Mouse (Mus musculus): ENCODE data around the gene Srgap2.
A peak's percentile ranks its signal among the peaks of the same experiment; 100 is the strongest.
"Not testable (repeated sequence)": the region's sequence is repeated elsewhere in the genome, so short reads cannot be mapped to it uniquely, and the experiment has no call there.

Gene Srgap2

DNA sequence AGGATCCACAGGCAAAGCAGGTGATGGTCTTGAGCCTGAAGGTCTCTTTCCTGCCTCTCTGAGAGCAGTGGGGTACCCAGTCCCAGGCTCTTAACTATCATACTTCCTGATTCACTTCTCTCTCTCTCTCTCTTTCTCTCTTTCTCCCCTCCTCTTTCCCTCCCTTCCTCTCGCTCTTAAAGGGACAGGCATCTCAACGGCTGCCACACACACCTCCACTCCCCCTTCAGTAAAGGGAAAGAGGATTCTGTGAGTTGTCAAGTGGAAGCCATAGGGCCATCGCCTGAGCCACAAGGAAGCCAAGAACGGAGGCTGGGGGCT is 247.7 kb downstream of the Srgap2 start, which contains the start of gene Ikbke:
Ikbke (minus strand) TSS at position 151 of the 321 bp plus-strand sequence.
- no peak for DNase-seq

DNA sequence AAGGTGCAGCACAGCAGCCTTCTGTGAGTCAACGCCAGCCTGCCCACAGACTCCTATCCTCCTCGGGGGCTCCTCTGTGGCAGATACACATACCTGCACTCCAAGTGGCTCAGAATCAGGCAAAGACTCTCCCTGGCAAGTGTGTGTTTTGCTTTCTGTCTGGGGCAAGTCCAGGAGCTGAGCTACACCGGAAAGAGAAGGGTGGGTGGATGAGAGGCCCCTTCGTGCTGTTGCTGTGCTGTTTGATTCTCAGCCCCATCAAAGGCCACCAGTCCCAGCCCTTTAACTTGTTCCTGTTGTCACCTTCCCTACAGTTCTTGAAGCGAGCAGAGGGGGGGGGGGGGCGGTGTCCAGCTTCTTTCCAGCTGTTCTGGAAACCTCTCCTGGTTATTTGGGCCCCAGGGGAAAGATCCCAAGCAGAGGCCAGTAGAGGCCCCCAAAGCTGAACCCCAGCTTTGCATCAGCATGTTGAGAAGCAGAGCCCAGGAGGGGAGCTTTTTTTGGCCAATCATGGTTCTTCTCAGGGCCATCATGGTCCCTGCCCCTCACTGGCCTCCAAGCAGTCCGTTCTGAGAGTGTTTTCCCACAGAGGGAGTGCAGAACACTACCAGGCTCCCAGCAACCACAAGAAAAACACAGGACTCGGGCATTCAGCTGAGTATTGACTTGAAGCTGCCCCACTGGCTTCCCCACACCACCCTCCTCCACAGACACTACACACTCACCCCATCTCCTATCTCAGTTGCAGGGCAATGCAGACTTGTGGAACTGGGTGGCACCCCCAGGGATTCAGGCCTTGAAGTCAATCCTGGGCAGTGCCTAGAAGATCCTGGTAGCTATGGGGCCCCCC is 248.3 kb downstream of the Srgap2 start:
- DNase-seq: no peak

DNA sequence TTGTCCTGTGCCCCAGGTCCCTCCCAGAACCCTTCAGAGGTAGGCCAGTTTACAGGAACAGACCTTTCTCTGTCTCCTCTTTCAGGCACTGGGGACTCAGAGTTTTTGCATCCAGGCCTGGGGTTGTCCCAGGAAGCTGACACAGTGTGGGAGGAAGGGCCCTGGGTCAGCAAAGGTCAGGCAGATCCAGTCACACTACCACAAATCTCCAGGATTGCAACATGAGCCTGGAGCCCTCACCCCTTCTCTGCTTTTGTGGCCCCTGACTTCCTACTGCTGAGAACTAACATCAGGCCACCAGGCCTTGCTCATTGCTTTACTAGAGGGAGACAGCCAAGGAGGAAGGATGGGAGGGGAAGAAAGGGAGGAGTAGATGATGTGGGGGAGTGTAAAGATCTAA is 250.3 kb downstream of the Srgap2 start:
- no peak for DNase-seq

DNA sequence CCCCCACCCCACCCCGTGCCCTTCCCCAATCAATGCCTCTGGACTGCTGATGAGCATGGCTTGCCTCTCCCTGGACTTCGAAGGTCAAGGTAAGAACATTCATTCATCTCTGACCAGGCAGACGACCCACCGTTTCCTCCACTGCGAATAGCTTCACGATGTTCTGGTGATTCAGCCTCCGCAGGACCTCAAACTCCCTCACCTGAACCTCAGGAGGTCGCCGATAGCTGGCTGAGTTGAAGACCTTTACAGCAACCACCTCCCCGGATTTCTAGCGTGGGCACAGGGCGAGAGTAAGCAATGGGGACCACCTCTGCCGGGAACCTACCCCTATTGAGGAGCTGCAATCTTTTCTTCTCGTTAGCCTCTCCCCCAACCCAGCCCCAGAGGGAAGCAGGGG is 251.6 kb downstream of the Srgap2 start:
- no peak for DNase-seq

DNA sequence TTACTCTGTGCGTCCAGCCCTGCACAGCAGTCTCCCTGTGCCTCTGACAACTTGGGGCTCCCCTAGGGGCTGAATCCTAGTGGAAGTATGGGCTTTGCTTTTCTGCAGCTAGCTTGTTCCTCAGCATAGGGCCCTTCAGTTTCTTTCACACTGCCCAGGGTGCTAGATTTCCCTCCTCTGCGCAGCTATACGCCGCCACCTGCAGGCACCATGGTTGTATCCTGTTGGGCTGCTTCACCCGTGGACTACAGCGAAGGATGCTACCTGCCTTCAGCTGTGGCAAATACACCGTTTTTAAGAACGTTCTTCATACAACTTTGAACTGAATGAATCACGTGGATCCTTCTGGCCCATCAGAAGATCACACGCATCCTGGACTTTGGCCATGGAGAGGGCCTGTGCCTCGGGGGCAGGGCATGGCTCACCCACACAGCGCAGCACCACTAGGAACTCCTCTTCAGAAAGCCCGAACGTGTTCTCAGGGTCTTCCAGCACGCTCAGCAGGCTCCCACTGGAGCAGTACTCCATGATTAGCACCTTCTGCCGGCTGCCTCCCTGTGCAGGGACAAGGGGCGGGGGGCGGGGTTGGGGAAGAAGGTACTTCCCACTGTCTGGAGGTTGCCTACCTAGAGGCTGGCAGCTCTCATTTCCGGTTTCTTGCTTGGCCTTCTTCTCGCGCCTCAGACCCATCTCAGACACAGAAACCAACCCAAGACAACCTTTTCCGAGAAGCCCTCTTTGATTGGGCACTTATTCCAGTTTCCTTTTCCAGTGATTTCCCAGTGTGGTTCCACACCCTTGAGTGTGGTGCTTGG is 252.2 kb downstream of the Srgap2 start:
- no peak for DNase-seq

- peak; percentile 82 for DNase-seq
Observed at GRCm38 (mm10) chr1:131269797-131270578, 257.2 kb downstream of the Srgap2 start.

DNA sequence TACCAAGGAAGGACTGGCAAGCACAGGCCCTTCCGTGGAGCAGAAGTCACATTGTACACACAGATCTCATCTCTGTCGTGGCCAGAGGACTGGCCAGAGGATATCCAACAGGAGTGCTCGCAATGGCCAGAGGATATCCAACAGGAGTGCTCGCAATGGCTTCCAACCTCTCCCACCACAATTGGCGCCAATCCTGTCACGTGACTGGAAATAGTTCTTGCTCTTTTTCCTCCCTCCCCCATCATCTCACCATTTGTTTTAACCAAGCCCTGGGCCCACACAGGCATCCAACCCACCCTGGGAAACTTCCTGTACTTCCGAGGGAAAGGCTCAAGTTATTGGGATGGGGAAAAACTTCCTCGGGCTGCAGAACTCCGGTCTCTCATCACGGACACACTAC is 258.4 kb downstream of the Srgap2 start:
- no peak for DNase-seq

GRCm38 (mm10) chr1:131263905-131264304 is 263.2 kb downstream of the Srgap2 start:
- DNase-seq: no peak

DNA sequence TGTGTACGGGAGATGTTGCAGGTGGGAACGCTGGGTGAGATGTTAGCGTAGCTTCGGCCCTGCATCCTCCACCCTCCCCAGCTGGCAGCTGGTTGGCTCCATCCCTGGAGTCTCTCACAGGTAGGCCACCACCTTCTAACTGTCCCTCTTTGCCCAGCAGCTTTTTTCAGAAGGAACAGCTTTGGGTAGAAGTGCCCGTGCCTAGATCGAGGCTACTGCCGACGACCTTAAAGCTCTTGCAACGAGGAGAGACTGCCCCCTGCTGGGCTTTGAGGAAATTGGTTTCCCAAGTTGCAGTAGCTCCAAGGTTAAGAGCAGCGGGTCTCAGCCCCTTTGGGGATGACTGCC is 266.9 kb downstream of the Srgap2 start:
- peak; percentile 70 for DNase-seq

- DNase-seq: no peak
Observed at GRCm38 (mm10) chr1:131259632-131260308, 267.4 kb downstream of the Srgap2 start.

DNA sequence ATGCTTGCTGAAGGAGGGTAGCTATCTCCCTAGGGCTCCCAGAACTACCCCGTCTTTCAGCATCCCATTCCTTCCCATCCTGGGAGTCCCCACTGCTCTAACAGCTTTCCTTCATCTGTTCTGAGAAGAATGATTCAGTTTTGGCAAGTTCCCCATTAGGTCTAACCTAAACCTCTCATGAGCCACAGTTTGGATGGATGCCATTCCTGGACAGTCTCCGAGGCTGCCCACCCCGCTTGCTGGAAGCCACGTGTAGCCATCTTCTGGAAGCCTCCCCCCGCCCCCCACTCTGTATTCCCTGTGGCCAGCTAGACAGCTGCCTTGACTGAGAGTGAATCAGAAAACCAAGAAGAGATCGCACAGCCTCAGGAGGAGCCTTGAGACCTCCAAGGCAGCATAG is 269.9 kb downstream of the Srgap2 start:
- no peak for DNase-seq

DNA sequence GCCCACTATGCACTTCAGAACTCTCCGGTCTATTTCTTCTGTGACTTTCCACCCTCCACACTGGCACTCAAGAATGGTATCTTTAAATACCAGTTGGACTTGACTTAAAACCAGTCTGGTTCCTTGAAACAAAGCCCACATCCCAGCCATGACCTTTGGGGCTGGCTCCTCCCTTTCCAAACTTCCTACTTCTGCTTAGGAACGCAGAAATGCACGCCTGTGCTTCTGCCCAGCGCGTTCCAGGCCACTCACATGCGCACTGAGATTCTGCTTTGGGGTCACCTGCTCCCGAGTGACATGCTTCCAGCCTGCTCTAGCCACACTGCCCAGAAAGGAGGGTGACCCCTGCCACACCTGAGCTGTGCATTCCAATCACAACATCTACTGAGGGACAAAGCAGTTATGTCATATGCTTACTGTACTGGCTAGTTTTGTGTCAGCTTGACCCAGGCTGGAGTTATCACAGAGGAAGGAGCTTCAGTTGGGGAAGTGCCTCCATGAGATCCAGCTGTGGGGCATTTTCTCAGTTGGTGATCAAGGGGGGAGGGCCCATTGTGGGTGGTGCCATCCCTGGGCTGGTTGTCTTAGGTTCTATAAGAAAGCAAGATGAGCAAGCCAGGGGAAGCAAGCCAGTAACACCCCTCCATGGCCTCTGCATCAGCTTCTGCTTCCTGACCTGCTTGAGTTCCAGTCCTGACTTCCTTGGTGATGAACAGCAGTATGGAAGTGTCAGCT is 274.5 kb downstream of the Srgap2 start:
- not testable (repeated sequence) for DNase-seq

- peak; percentile 54 for DNase-seq
Observed at GRCm38 (mm10) chr1:131246433-131247395, 280.4 kb downstream of the Srgap2 start.

DNA sequence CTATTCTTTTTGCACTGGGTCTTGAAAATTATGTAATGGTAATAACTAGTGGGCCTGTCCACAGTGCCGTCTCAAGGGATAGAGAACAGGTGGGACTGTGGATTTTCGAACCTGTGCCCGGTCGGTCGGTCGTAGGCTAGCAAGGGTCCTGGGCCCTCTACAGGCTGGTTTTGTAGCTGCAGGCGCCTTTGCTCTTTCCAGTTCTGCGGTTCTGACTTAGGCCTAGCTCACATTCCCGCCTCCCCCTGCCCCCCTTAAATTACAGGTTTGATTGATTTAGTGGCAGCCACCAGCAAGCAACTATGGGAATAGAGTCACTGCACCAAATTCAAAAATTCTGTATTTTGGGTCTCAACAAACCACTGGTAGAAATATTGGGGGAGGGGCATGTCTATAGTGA is 281.2 kb downstream of the Srgap2 start:
- peak; percentile 57 for DNase-seq

- peak; percentile 86 for DNase-seq
Observed at GRCm38 (mm10) chr1:131245089-131245856, 281.9 kb downstream of the Srgap2 start, which contains the start of gene Rassf5. Gene Rassf5 (minus strand): TSS chr1:131245258.

DNA sequence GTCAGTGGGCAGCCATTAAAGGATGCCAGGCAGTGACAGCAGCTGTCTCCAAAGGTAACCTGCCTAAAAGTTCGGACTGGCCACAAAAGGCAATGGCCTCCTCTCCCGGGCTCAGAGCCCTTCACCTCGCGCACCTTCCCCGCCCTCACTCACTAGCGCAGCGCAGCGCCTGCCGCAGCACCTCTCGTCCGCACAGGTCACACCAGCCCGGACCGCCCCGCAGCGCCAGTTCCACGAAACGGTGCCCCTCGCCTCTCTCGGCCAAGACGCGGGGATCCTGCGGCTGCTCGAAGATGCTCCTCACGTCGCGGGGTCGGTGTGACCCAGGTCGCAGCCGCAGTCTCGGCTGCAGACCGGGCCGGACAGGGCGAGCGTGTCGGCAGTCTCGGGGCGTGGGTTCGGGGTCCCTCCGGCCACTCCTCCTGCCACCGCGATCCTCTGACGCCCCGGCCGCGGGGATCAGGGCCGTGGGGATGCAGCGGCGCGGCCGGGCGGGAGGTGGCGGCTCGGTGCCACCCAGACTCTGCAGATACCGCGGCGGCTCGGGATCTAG is 282.5 kb downstream of the Srgap2 start:
- peak; percentile 61 for DNase-seq

DNA sequence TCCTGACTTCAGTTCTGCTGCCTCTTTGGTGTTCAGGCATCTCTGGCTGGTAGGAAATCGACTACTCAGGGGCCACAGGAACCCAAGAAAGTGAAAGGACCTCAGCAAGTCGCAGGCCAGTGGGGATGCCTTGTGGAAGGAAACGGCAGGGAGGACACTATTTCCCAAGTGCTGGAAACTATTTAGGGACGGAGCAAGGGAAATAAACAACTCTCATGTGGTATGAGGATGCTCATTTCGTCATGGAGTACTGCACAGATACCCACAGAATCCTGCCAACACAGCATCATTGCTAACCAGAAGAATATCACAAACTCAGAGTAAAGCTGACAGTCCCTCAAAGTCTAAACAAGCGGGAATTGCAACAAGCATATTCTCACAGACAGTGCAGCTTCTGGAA is 284.2 kb downstream of the Srgap2 start:
- no peak for DNase-seq

DNA sequence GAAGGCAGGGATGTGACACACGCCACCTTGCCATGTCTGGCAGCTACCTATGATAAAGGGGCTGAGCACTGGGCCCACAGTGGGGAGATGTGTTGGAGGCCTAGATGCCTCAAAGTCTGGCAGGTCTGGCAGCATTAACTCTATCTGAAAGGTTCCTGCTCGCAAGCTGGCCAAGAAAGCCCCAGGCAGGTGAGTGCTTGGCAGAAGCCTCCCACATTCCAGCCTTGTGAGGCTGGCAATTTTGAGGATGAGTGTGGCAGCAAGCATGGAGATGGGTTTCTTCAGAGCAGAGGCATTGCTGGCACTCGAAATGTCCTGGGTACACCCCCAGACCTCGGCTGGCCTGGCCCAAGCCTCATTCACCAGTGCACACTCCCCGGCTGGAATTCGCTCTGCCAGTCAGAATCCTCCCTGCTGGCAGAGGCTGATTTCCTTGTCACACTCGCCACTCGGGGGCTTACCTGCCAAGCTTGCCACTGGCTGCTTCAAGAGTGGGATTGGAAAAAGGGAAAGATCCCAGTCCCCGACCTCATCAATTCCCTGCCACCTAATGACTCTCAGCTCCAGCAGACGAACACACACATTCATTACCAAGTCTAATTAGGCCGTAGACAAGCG is 287.5 kb downstream of the Srgap2 start:
- DNase-seq: peak; percentile 43

GRCm38 (mm10) chr1:131238931-131239381 is 288.2 kb downstream of the Srgap2 start:
- DNase-seq: peak; percentile 60
